Mouse (Mus musculus) kidney, postnatal 10 days (tissue): ENCODE measurements around the gene Gm28897.
"Not testable (repeated sequence)": the region's sequence is repeated elsewhere in the genome, so short reads cannot be mapped to it uniquely, and the experiment has no call there.

Experiments
- DNase-seq: peaks from one replicate; pipeline ENCODE4 v3.0.0; 2021; ENCODE audit warnings: mixed read lengths

Gene Gm28897

GRCm38 (mm10) chrY:80926695-80927094, at the start of gene Gm28897:
Gene Gm28897, plus strand, starts transcription at chrY:80926995.
- not testable (repeated sequence) for DNase-seq
